Mouse (Mus musculus) olfactory bulb, adult 2 months (tissue): ENCODE data around the gene Limch1.

Experiments
- CTCF ChIP-seq: fragments of 200-500 bp; IDR thresholded peaks from 2 replicates; pipeline ENCODE4 v1.5.1; 2012; ENCODE audit warnings: low read depth, mild to moderate bottlenecking, low read length, moderate library complexity; ENCODE audit not compliant: insufficient read depth
- POLR2A ChIP-seq: fragments of 200-500 bp; IDR thresholded peaks from 2 replicates; pipeline ENCODE4 v1.6.1; 2012; ENCODE audit warnings: mild to moderate bottlenecking, low read depth, low read length, moderate library complexity; ENCODE audit not compliant: insufficient read depth

- TF ChIP-seq CTCF, result no peak
- no peak for TF ChIP-seq POLR2A
Measured at GRCm38 (mm10) chr5:66866019-66866418, 120.4 kb downstream of the Limch1 start.
